In the genomic region with DNA sequence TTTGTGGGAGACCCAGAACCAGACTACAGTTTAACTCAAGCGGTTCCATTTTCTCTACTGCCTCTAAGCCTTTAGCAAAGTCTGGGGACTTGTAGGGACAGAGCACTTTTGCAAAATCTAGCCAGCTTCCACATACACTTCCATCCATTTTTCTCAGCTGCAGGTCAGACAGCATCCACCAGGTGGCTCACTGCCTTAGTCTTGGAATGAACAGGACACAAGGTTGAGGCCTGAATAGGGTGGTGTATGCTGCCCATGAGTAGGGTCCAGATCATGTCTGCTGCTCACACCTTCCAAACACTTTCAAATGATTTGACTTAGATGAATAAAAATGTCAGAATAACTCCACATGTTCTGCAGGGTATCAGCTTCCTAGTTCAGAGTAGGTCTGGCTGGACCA, we compare ENCODE assay signal across 8 mouse cellular contexts. TPM values are rescaled to one million over a fixed set of nuclear protein-coding genes. Genes with fewer than 3 reads are reported as not detected.
A peak's percentile ranks its signal among the peaks of the same experiment; 100 is the strongest.
DNase-seq lines count a peak whose midpoint lies in the region; ATAC-seq and TF ChIP-seq lines count a peak whose summit lies in the region.
"Had no signal": no experiment of that assay in that cellular context is flagged by ENCODE, and none has a peak within 500 bp of the region (broad histone marks: within the 10 kb centered on the region; RNA-seq: fewer than 3 reads in every experiment).

No protein-coding gene starts in this region.

- H3K9me3 ChIP-seq in ES-E14 (ENCODE audit: control insufficient read depth, insufficient read depth, low read depth, low read length) = no peaks in the 10 kb centered on the region
- H3K9me3 ChIP-seq in embryonic facial prominence, embryonic 11.5 days (replicated peaks; ENCODE audit: control insufficient read depth, low read length) = no peaks in the 10 kb centered on the region
- no peaks in the 10 kb centered on the region for H3K9me3 ChIP-seq in heart, embryonic 14.5 days (ENCODE audit: control insufficient read depth, low read length)
- no peaks in the 10 kb centered on the region for H3K9me3 ChIP-seq in lung, embryonic 15.5 days
- H3K9me3 ChIP-seq: liver, embryonic 15.5 days had no signal

- H3K4me3 ChIP-seq in ES-E14 (ENCODE audit: insufficient read depth in 1 of 2, low read depth in 1 of 2, low read length in 2 of 2, poor library complexity in 1 of 2, severe bottlenecking in 1 of 2) = no peak overlapping the region
- H3K4me3 ChIP-seq in embryonic facial prominence, embryonic 11.5 days (ENCODE audit: low read depth, low read length) = no peak overlapping the region
- H3K4me3 ChIP-seq in heart, embryonic 14.5 days (ENCODE audit: control insufficient read depth in 1 of 2, insufficient read depth in 1 of 2, low read depth in 1 of 2, low read length in 2 of 2) = no peak overlapping the region
- no peak overlapping the region for H3K4me3 ChIP-seq in lung, embryonic 15.5 days
- H3K4me3 ChIP-seq: liver, embryonic 15.5 days had no signal

- in situ Hi-C loops in ES-E14 (cut with MboI; ENCODE audit: low sequenced_read_pairs in 2 of 2, unreplicated experiment in 2 of 2) = no loop called here

- H3K4me2 ChIP-seq in embryonic facial prominence, embryonic 11.5 days (ENCODE audit: low read depth, low read length) = no peak overlapping the region
- no peak overlapping the region for H3K4me2 ChIP-seq in heart, embryonic 14.5 days (ENCODE audit: low read length)
- H3K4me2 ChIP-seq in lung, embryonic 15.5 days = no peak overlapping the region
- H3K4me2 ChIP-seq: liver, embryonic 15.5 days had no signal

- peak; percentile 88 for ATAC-seq in embryonic facial prominence, embryonic 11.5 days (replicated peaks; ENCODE audit: insufficient number of reproducible peaks, low FRiP score, low TSS enrichment, low read depth)
- ATAC-seq in heart, embryonic 14.5 days (ENCODE audit: insufficient number of reproducible peaks, insufficient read depth, low FRiP score, low read depth) = 0 out of 2 replicates have a peak, but pooled peaks have one; percentile 47
- peak; percentile 67; the same call in 1 of the 2 replicates for ATAC-seq in lung, embryonic 15.5 days (ENCODE audit: borderline replicate concordance, extremely low read depth, low FRiP score, low TSS enrichment)

- no peaks in the 10 kb centered on the region for H3K27me3 ChIP-seq in embryonic facial prominence, embryonic 11.5 days (ENCODE audit: control insufficient read depth, insufficient read depth, low read length)
- no peaks in the 10 kb centered on the region for H3K27me3 ChIP-seq in heart, embryonic 14.5 days (ENCODE audit: control insufficient read depth, insufficient read depth, low read length)
- H3K27me3 ChIP-seq in lung, embryonic 15.5 days = no peaks in the 10 kb centered on the region
- H3K27me3 ChIP-seq: liver, embryonic 15.5 days had no signal

- WGBS in embryonic facial prominence, embryonic 11.5 days = 14% methylated on average over 1 of the region's 1 CpGs
- WGBS in heart, embryonic 14.5 days = 12% methylated on average over 1 of the region's 1 CpGs
- 13% methylated on average over 1 of the region's 1 CpGs for WGBS in lung, embryonic 15.5 days

- H3K4me1 ChIP-seq in ES-E14 (ENCODE audit: control insufficient read depth in 2 of 2, insufficient read depth in 2 of 2, low read length in 2 of 2, poor library complexity in 1 of 2) = no peaks in the 10 kb centered on the region
- no peaks in the 10 kb centered on the region for H3K4me1 ChIP-seq in embryonic facial prominence, embryonic 11.5 days (ENCODE audit: control insufficient read depth, insufficient read depth, low read length)
- no peaks in the 10 kb centered on the region for H3K4me1 ChIP-seq in heart, embryonic 14.5 days (ENCODE audit: control insufficient read depth in 2 of 2, insufficient read depth in 2 of 2, low read length in 2 of 2)
- H3K4me1 ChIP-seq in lung, embryonic 15.5 days = no peaks in the 10 kb centered on the region
- H3K4me1 ChIP-seq: liver, embryonic 15.5 days had no signal

- H3K9ac ChIP-seq in ES-E14 (ENCODE audit: insufficient read depth, low read depth, low read length, poor library complexity, severe bottlenecking) = no peak overlapping the region
- H3K9ac ChIP-seq in embryonic facial prominence, embryonic 11.5 days (replicated peaks; ENCODE audit: low read length) = no peak overlapping the region
- H3K9ac ChIP-seq in heart, embryonic 14.5 days (ENCODE audit: low read length) = no peak overlapping the region
- no peak overlapping the region for H3K9ac ChIP-seq in lung, embryonic 15.5 days
- H3K9ac ChIP-seq: liver, embryonic 15.5 days had no signal

- H3K36me3 ChIP-seq in ES-E14 (ENCODE audit: control insufficient read depth, insufficient read depth, low read length, poor library complexity, severe bottlenecking) = peaks cover 3% of the 10 kb centered on the region; the same call in 1 of the 2 replicates
- peaks cover under 1% of the 10 kb centered on the region; the same call in 1 of the 2 replicates for H3K36me3 ChIP-seq in embryonic facial prominence, embryonic 11.5 days (replicated peaks; ENCODE audit: control insufficient read depth, insufficient read depth, low read depth, low read length)
- peaks cover 15% of the 10 kb centered on the region for H3K36me3 ChIP-seq in heart, embryonic 14.5 days (ENCODE audit: control insufficient read depth, insufficient read depth, low read length)
- peaks cover 13% of the 10 kb centered on the region for H3K36me3 ChIP-seq in lung, embryonic 15.5 days

- peak; percentile 63 for DNase-seq in ES-E14 (ENCODE audit: low read depth, low spot score)
- DNase-seq in adrenal gland, postnatal 25 days = peak; percentile 63
- DNase-seq in embryonic facial prominence, embryonic 11.5 days (ENCODE audit: low spot score) = peak; percentile 80
- DNase-seq in kidney, postnatal 14 days = peak; percentile 72
- peak; percentile 42 for DNase-seq in ovary, postnatal 14 days (ENCODE audit: low spot score)

- no peak overlapping the region for H3K27ac ChIP-seq in ES-E14 (ENCODE audit: insufficient read depth, low read depth, low read length, poor library complexity, severe bottlenecking)
- H3K27ac ChIP-seq in embryonic facial prominence, embryonic 11.5 days (replicated peaks; ENCODE audit: low read depth, low read length) = no peak overlapping the region
- H3K27ac ChIP-seq in heart, embryonic 14.5 days (replicated peaks in 1 of 2; ENCODE audit: control insufficient read depth in 1 of 2, insufficient read depth in 1 of 2, low read depth in 2 of 2, low read length in 2 of 2) = no peak overlapping the region
- H3K27ac ChIP-seq in lung, embryonic 15.5 days = no peak overlapping the region
- H3K27ac ChIP-seq: liver, embryonic 15.5 days had no signal

TF ChIP-seq in ES-E14, 5 proteins besides CTCF, POLR2A, EP300 and RAD21:
- no peak for TF ChIP-seq HCFC1 (IDR thresholded peaks at IDR 0.05; ENCODE audit: borderline replicate concordance, insufficient read depth, low read length)
- TF ChIP-seq ZNF384 (IDR thresholded peaks at IDR 0.05; ENCODE audit: low read depth, low read length) = no peak
- TF ChIP-seq ZC3H11A (IDR thresholded peaks at IDR 0.05; ENCODE audit: borderline replicate concordance, low read depth, low read length) = 0 out of 2 replicates have a peak, but pooled peaks have one; percentile 31
- TF ChIP-seq CHD2 (IDR thresholded peaks at IDR 0.05; ENCODE audit: low read depth, low read length) = no peak
- TF ChIP-seq MAFK (IDR thresholded peaks at IDR 0.05; ENCODE audit: insufficient read depth, low read depth, low read length) = no peak

RNA-seq across cellular contexts. Expression of a gene that starts 11.9 kb away (rescaled TPM):
- 1.9 and 3.0 TPM in 2 replicates for total RNA-seq in ES-E14 (2012; rRNA removed)
- total RNA-seq in adrenal gland, postnatal 25 days (2021) = not detected in 2 replicates
- polyA plus RNA-seq in embryonic facial prominence, embryonic 11.5 days (2014; fragmentation: Nextera tagmentation; extraction: Ambion mirVana) = 0.26 and 0.27 TPM in 2 replicates
- 0.12 and 0.14 TPM in 2 replicates for polyA plus RNA-seq in heart, embryonic 14.5 days (2014; fragmentation: Nextera tagmentation; extraction: Ambion mirVana)
- polyA plus RNA-seq in lung, embryonic 15.5 days (2015; fragmentation: Nextera tagmentation; extraction: Ambion mirVana) = 0.54 and 0.59 TPM in 2 replicates

RNA-seq across cellular contexts. Expression of a gene that starts 12.4 kb away (rescaled TPM):
- 90.8 and 106 TPM in 2 replicates for total RNA-seq in ES-E14 (2012; rRNA removed)
- 99.9 and 103 TPM in 2 replicates for total RNA-seq in adrenal gland, postnatal 25 days (2021)
- polyA plus RNA-seq in embryonic facial prominence, embryonic 11.5 days (2014; fragmentation: Nextera tagmentation; extraction: Ambion mirVana) = 127 and 149 TPM in 2 replicates
- polyA plus RNA-seq in heart, embryonic 14.5 days (2014; fragmentation: Nextera tagmentation; extraction: Ambion mirVana) = 142 and 146 TPM in 2 replicates
- polyA plus RNA-seq in lung, embryonic 15.5 days (2015; fragmentation: Nextera tagmentation; extraction: Ambion mirVana) = 165 and 170 TPM in 2 replicates

RNA-seq across cellular contexts. Expression of a gene that starts 15.6 kb away (rescaled TPM):
- total RNA-seq in ES-E14 (2012; rRNA removed) = 2.6 TPM in 2 replicates
- total RNA-seq in adrenal gland, postnatal 25 days (2021) = 13.3 and 17.2 TPM in 2 replicates
- polyA plus RNA-seq in embryonic facial prominence, embryonic 11.5 days (2014; fragmentation: Nextera tagmentation; extraction: Ambion mirVana) = 11.0 and 12.1 TPM in 2 replicates
- 3.9 and 5.0 TPM in 2 replicates for polyA plus RNA-seq in heart, embryonic 14.5 days (2014; fragmentation: Nextera tagmentation; extraction: Ambion mirVana)
- 11.8 and 13.5 TPM in 2 replicates for polyA plus RNA-seq in lung, embryonic 15.5 days (2015; fragmentation: Nextera tagmentation; extraction: Ambion mirVana)

RNA-seq across cellular contexts. Expression of a gene that starts 15.8 kb away (rescaled TPM):
- 91.0 and 95.6 TPM in 2 replicates for total RNA-seq in ES-E14 (2012; rRNA removed)
- total RNA-seq in adrenal gland, postnatal 25 days (2021) = 168 and 210 TPM in 2 replicates
- 107 and 110 TPM in 2 replicates for polyA plus RNA-seq in embryonic facial prominence, embryonic 11.5 days (2014; fragmentation: Nextera tagmentation; extraction: Ambion mirVana)
- polyA plus RNA-seq in heart, embryonic 14.5 days (2014; fragmentation: Nextera tagmentation; extraction: Ambion mirVana) = 60.5 and 62.5 TPM in 2 replicates
- polyA plus RNA-seq in lung, embryonic 15.5 days (2015; fragmentation: Nextera tagmentation; extraction: Ambion mirVana) = 68.9 and 79.4 TPM in 2 replicates

RNA-seq across cellular contexts. Expression of a gene that starts 47.5 kb away (rescaled TPM):
- total RNA-seq in ES-E14 (2012; rRNA removed) = 536 and 562 TPM in 2 replicates
- 6.8 and 7.9 TPM in 2 replicates for total RNA-seq in adrenal gland, postnatal 25 days (2021)
- 0.91 and 4.9 TPM in 2 replicates for polyA plus RNA-seq in embryonic facial prominence, embryonic 11.5 days (2014; fragmentation: Nextera tagmentation; extraction: Ambion mirVana)
- 5.0 and 6.5 TPM in 2 replicates for polyA plus RNA-seq in heart, embryonic 14.5 days (2014; fragmentation: Nextera tagmentation; extraction: Ambion mirVana)
- polyA plus RNA-seq in lung, embryonic 15.5 days (2015; fragmentation: Nextera tagmentation; extraction: Ambion mirVana) = 0.68 and 0.95 TPM in 2 replicates
